Mouse (Mus musculus): ENCODE results near the gene BC025920. TPM values are rescaled to one million over a fixed set of nuclear protein-coding genes. Genes with fewer than 3 reads are reported as not detected.

The BC025920 gene
- total RNA-seq, 2 experiments from 2014 or later = 1.2 to 1.3 TPM

DNA sequence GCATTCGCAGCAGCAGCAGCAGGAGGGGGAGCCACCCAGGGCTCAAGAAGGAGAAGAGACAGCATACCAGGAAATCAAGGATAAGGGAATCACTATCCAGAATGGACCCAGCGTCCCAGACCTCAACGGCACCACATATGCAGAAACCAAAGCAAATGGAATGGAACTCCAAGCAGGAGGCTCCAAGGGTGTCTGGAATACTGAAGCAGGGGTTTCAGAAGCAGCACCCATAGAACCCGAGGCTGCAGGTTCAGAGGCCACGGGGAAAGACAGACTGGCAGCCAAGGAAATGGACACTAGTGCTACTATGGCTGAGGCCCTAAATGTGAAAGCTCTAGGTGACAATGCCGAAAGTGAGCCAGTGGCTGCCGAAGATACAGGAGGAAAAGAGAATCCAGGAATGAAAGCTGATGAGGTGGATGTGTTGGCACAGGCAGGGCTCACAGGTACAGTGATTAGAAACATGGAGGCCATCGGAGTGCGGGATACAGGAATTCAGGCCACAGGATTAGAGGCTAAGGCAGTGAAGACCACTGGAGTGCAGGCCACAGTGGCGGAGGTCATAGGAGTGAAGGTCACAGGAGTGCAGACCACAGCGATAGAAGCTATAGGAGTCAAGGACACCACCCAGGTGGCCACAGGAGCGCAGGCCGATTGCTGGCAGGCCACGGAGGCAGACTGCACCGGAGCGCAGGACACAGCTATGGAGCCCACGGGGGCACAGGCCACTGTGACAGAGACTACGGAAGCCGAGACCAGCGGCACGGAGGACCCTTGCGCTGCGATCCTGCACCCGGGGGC lies 36.8 kb downstream of the BC025920 start:
- no peak for DNase-seq

DNA sequence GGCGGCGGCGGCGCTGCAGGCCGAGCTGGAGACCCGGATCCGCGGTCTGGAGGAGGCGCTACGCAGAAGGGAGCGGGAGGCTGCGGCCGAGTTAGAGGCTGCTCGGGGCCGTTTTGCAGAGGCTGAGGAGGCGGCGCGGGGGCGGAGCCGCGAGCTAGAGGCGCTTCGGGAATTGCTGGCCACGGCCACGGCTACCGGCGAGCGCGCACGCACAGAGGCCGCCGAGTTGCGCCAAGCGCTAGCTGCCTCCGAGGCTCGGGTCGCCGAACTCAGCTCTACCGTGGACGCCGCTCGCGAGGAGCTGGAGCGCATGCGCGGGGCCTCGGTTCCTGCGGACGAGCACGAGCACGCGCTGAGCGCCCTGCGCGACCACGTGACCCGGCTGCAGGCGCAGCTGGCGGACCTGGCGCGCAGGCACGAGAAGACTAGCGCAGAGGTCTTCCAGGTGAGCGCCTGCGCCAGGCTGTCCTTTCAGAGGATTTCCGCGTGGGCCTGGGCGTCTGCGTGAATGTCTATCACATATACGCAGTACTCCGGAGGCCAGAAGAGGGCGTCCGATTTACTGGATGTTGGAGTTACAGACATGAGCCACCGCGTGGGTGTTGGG lies 37.5 kb downstream of the BC025920 start:
- peak; percentile 97 for DNase-seq

DNA sequence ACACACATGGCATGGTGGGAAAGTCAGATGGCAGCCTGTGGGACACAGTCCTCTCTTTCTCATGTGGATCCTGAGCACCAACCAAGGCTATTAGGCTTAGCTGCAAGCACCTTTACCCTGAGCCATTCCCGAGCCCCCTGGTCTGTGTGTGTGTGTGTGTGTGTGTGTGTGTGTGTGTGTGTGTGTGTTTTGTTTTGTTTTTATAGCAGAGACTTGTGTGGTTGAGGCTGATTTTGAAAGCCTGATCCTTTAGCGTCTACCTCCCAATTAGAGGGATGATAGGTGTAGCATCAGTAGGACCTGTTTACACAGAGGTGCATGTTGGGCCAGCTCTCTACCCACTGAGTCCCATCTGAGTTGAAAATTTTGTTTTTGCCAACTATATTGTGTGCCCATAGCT lies 38.1 kb downstream of the BC025920 start:
- DNase-seq = no peak

DNA sequence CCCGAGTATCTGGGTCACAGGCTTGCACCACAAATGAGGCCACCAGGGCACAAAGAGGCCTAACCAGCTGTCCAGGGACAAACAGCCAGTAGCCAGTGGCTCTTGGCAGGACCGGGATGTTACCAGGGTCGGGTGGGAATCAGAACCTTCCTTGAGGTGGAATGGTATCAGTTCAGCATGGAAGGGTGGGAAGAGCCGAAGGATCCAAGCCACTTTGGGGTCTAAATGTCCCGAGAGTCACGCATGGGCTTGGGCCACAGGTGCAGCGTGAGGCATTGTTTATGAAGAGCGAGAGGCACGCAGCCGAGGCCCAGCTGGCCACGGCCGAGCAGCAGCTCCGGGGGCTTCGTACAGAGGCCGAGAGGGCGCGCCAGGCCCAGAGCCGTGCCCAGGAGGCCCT lies 38.6 kb downstream of the BC025920 start:
- no peak for DNase-seq

DNA sequence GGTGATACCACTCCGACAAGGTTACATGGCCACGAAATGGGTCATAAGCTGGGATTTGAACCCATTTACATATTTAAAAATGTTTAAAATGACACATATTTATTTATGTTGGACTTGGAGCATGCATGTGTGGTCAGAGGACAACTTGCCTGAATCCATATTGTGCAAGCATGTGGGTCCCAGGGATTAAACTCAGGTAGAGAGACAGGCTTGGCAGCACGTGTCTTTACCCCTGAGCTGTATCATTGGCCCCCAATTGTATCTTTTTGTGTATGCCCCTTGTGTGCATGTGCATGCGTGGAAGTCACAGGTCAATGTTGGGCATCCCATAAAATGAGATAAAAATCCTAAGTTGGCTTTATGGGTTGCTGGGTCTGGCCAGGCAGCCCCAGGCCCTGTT lies 39.3 kb downstream of the BC025920 start:
- no peak for DNase-seq

DNA sequence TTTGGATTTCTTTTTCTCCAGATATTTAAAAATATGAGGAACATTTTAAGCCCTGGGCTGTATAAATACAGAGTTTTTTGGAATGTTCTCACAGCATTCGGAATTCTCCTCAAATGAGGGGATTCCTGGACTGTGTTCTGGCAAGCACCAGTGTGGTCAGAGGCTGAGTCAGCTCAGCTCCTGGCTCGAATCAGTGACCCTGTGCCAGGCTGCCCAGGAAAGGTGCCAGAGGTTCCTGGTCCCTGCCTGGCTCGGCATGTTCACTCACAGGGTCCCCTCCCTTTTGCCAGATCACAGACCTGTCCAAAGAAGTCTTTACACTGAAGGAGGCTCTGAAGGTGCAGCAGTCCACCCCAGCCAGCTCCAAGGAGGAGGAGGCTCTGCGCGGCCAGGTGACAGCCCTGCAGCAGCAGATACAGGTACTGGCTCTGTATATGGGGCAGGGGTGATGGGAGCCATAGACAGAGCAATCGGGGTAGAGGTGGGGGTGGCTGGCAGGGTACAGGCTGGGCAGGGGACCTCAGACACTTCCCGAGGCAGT lies 40.0 kb downstream of the BC025920 start:
- no peak for DNase-seq

DNA sequence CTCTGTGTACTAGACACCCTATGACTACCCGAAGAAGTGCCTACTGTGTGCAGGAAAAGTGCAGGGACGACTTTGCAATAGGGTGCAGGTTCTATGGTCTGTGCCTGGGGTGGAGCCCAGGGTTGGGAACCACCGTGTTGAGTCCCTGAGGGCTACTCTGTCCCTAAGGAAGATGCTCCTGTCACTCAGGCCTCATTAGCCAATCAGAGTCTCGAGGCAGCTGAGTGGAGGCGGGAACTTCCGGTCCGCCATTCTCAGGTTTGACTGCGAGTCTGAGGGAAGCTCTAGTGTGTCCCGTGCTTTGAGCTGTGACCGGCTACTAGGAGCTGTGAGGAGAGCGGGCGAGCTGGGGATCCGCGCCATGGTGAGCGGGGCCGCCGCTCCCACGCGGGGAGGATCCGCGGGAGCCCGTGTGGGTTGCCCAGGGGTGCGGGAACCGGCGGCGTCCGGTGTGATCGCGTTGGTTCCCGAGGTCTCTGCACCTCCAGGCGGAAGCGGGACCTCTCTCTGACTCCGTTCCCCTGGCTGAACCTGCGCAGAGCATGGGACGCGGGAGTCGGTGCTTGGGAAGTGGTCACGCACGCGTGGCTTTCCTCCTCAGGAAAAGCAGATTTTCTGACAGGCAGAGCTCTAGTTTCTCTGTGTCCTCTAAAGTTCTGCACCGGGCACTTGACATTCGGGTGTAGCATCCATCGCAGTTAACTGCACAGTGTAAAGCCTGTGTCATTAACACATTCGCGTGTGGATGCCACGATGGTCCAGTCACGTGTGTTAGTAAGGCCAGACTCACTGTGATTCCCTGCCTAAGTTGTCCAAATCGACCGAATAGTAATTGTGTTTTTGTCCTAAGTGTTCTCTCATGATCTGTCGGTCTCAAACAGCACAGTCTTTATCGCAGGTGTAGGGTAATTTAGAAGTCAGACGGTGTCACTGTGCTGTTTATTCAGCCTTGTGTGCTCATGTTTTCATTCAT lies 43.0 kb downstream of the BC025920 start, which contains the start of gene Gm10778:
Gm10778 (plus strand) TSS at position 257 of the 973 bp plus-strand sequence.
- DNase-seq = peak; percentile 92

DNA sequence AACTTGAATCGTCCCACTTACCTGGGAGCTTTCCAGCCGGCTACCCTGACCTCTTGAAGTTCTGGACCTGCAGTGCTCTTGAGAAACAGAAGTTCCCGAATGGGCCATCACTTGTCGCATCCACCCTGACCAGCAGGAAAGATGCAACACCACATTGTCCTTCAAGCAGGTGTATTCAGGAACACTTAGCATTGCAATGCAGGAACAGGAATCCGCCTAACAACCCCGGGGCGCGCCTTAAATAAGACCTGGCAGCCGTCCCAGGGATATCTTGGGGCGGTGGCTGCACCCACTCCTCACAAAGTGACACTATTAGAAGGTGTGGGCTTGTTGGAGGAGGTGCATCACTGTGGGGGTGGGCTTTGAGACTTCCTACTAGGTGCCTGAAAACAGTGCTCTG lies 49.1 kb downstream of the BC025920 start:
- no peak for DNase-seq

DNA sequence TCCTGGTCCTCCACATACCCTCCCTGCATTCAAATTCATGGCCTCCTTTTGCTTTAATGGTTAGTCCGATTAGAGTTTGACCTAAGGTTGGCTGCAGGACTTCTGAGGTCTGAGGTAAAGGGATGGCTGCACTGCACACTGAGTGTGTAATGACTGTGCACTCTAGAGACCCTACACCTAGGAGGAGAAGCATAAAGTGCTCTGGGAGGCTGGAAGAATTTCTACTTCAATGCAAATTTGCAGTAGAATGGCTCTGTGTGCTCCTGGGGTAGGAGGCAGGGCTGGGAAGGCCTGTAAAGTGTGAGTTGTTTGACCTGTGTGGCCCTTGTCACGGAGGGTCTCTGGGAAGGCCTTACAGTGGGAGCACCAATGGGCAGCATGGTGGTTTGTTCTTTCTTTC lies 50.1 kb downstream of the BC025920 start:
- DNase-seq = no peak

Other genes starting within 250 kb of the BC025920 start
- 10 to 100 TPM; 12.1 to 13.5 TPM for gene Mfsd12, start 248.8 kb upstream of the BC025920 start, total RNA-seq (2021)
- gene 4930404N11Rik, start 240.5 kb upstream of the BC025920 start, total RNA-seq (2021) = 1 to 10 TPM in 1 of 2 experiments, under 1 TPM in 1; 0.63 to 2.0 TPM
- 10 to 100 TPM; 55.4 to 56.8 TPM for gene Fzr1, start 227.8 kb upstream of the BC025920 start, total RNA-seq (2021)
- 10 to 100 TPM; 52.9 to 55.9 TPM for gene Dohh, start 221.8 kb upstream of the BC025920 start, total RNA-seq (2021)
- gene Gm48551, start 221.8 kb upstream of the BC025920 start, total RNA-seq (2021) = under 1 TPM; 0.55 to 0.70 TPM
- under 1 TPM; 0.72 to 0.98 TPM for gene Gm48552, start 217.3 kb upstream of the BC025920 start, total RNA-seq (2021)
- gene Smim24, start 213.2 kb upstream of the BC025920 start, total RNA-seq (2021) = 1 to 10 TPM; 1.9 to 2.4 TPM
- gene Nfic, start 150.6 kb upstream of the BC025920 start, total RNA-seq (2021) = 100 to 1,000 TPM; 125 to 130 TPM
- under 1 TPM; 0.09 to 0.33 TPM for gene Celf5, start 123.6 kb upstream of the BC025920 start, total RNA-seq (2021)
- gene Ncln, start 109.9 kb upstream of the BC025920 start, total RNA-seq (2021) = 10 to 100 TPM; 57.1 to 62.3 TPM
- under 1 TPM; 0.50 to 0.57 TPM for gene S1pr4, start 106.1 kb upstream of the BC025920 start, total RNA-seq (2021)
- gene Gna15, start 82.0 kb upstream of the BC025920 start, total RNA-seq (2021) = under 1 TPM; 0.48 to 0.56 TPM
- gene Gna11, start 61.1 kb upstream of the BC025920 start, total RNA-seq (2021) = 10 to 100 TPM; 58.5 to 62.7 TPM
- 100 to 1,000 TPM; 821 to 843 TPM for gene Aes, start 46.8 kb upstream of the BC025920 start, total RNA-seq (2021)
- 10 to 100 TPM; 15.3 to 17.1 TPM for gene Tle2, start 31.7 kb upstream of the BC025920 start, total RNA-seq (2021)
- gene Tle6, start 5.2 kb upstream of the BC025920 start, total RNA-seq (2021) = 10 to 100 TPM in 1 of 2 experiments, 1 to 10 TPM in 1; 7.2 to 10.6 TPM
- gene Sirt6, start 21.5 kb downstream of the BC025920 start, total RNA-seq (2021) = 10 to 100 TPM; 16.8 to 17.0 TPM
- gene Ankrd24, start 22.3 kb downstream of the BC025920 start, total RNA-seq (2021) = 10 to 100 TPM; 14.5 to 16.0 TPM
- 1 to 10 TPM; 2.9 to 3.5 TPM for gene Gm10778, start 42.8 kb downstream of the BC025920 start, total RNA-seq (2021)
- gene Zfp433, start 98.6 kb downstream of the BC025920 start, total RNA-seq (2021) = 1 to 10 TPM; 8.5 to 9.2 TPM
- 1 to 10 TPM; 3.7 to 4.3 TPM for gene Gm3055, start 164.9 kb downstream of the BC025920 start, total RNA-seq (2021)
- gene Gm4767, start 205.9 kb downstream of the BC025920 start, total RNA-seq (2021) = 1 to 10 TPM; 1.6 to 2.9 TPM